Mouse (Mus musculus): ENCODE measurements around the gene Taar5.

GRCm38 (mm10) chr10:24006442-24006841 is 35.9 kb downstream of the Taar5 start:
- TF ChIP-seq POLR2A (IDR thresholded peaks at IDR 0.05; ENCODE audit: control insufficient read depth, extremely low read depth, insufficient read depth, low read length, poor library complexity) = no peak
- no peak for TF ChIP-seq CTCF (IDR thresholded peaks at IDR 0.05; ENCODE audit: borderline replicate concordance, control insufficient read depth, extremely low read depth, insufficient read depth, low read length, poor library complexity)

Measured in thymus, adult 2 months (tissue).